Mouse (Mus musculus): Measurements from ENCODE around the gene Ctnnbl1. TPM values are rescaled to one million over a fixed set of nuclear protein-coding genes. Genes with fewer than 3 reads are reported as not detected.

The Ctnnbl1 gene
- total and polyA plus RNA-seq, 2 experiments from 2014 or later = 21.0 to 28.4 TPM

GRCm38 (mm10) chr2:157818576-157819320 lies 81.5 kb downstream of the Ctnnbl1 start:
- peak overlapping the region; percentile 41 for H3K4me2 ChIP-seq (ENCODE audit: low read depth, low read length)
- peaks cover 21% of the 10 kb centered on the region for H3K4me1 ChIP-seq (ENCODE audit: control insufficient read depth, insufficient read depth)
- peak overlapping the region; percentile 37 for H3K27ac ChIP-seq (ENCODE audit: low read depth)
- ATAC-seq (ENCODE audit: insufficient read depth, low read depth) (peak; percentile 77), DNase-seq (ENCODE audit: low spot score) (peak; percentile 41)
- TF ChIP-seq EP300 (IDR thresholded peaks at IDR 0.05; ENCODE audit: low read depth) (no peak), CTCF (IDR thresholded peaks at IDR 0.05; ENCODE audit: low read depth) (no peak)
- WGBS = 30% methylated on average over 15 of the region's 15 CpGs
- no peak overlapping the region for H3K9ac ChIP-seq (replicated peaks; ENCODE audit: low read depth, low read length)
- no peaks in the 10 kb centered on the region for H3K27me3 ChIP-seq (ENCODE audit: control insufficient read depth, insufficient read depth, low read length)
- H3K9me3 ChIP-seq (replicated peaks; ENCODE audit: control insufficient read depth, low read length) = no peaks in the 10 kb centered on the region
- H3K36me3 ChIP-seq (replicated peaks; ENCODE audit: control insufficient read depth, insufficient read depth, low read length) = no peaks in the 10 kb centered on the region
- peak overlapping the region; percentile 14; the same call in 1 of the 2 replicates for H3K4me3 ChIP-seq (ENCODE audit: low read depth, low read length)

DNA sequence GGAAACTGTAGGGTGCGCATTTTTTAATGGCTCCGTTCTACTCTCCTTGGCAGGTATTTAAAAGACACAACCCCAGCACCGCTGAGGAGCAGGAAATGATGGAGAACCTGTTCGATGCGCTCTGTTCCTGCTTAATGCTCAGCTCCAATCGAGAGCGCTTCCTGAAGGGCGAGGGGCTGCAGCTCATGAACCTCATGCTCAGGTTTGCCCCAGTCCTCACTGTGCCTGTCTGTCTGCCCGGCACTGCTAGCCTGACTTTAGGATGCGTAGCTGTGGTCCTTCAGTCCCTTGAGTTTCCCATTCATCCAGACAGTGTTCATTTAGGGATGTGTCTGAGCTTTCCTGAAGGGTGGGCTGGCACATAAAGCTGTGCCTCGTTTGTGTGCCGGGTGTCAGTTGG lies 82.2 kb downstream of the Ctnnbl1 start:
- no peaks in the 10 kb centered on the region for H3K36me3 ChIP-seq (replicated peaks; ENCODE audit: control insufficient read depth, insufficient read depth, low read length)
- peaks cover 27% of the 10 kb centered on the region for H3K4me1 ChIP-seq (ENCODE audit: control insufficient read depth, insufficient read depth)
- WGBS = 94% methylated on average over 12 of the region's 12 CpGs
- ATAC-seq (ENCODE audit: insufficient read depth, low read depth) = no peak
- H3K9ac ChIP-seq (replicated peaks; ENCODE audit: low read depth, low read length) = no peak overlapping the region
- H3K9me3 ChIP-seq (replicated peaks; ENCODE audit: control insufficient read depth, low read length) = no peaks in the 10 kb centered on the region
- no peaks in the 10 kb centered on the region for H3K27me3 ChIP-seq (ENCODE audit: control insufficient read depth, insufficient read depth, low read length)
- no peak overlapping the region for H3K27ac ChIP-seq (ENCODE audit: low read depth)
- TF ChIP-seq EP300 (IDR thresholded peaks at IDR 0.05; ENCODE audit: low read depth) (no peak), CTCF (IDR thresholded peaks at IDR 0.05; ENCODE audit: low read depth) (no peak)
- H3K4me3 ChIP-seq (ENCODE audit: low read depth, low read length) = no peak overlapping the region
- no peak overlapping the region for H3K4me2 ChIP-seq (ENCODE audit: low read depth, low read length)
- no peak for DNase-seq (ENCODE audit: low spot score)

DNA sequence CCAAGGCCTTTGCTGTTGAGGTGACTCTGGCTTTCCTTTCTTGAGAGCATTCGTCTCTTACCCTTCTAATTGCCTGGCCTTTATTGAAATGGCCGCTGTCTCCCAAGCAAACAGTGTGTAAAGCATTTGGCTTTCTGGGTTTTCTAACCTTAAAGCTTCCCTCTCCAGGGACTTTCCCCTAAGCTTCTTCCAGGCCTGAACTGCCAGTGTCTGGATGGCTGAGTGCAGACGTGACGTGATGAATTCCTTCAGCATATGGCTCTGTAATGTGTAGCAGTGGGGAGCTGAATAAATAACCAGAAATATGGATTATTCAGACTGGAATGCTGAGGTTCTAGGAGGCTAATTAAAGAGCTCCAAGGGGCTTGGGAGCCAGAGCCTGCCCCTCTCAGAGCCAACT lies 84.1 kb downstream of the Ctnnbl1 start:
- Histone ChIP-seq H3K27me3 (ENCODE audit: control insufficient read depth, insufficient read depth, low read length) (no peaks in the 10 kb centered on the region), H3K27ac (ENCODE audit: low read depth) (no peak overlapping the region), H3K9ac (replicated peaks; ENCODE audit: low read depth, low read length) (no peak overlapping the region), H3K4me1 (ENCODE audit: control insufficient read depth, insufficient read depth) (peaks cover 24% of the 10 kb centered on the region), H3K36me3 (replicated peaks; ENCODE audit: control insufficient read depth, insufficient read depth, low read length) (no peaks in the 10 kb centered on the region), H3K9me3 (replicated peaks; ENCODE audit: control insufficient read depth, low read length) (no peaks in the 10 kb centered on the region), H3K4me3 (ENCODE audit: low read depth, low read length) (no peak overlapping the region), H3K4me2 (ENCODE audit: low read depth, low read length) (no peak overlapping the region)
- WGBS = 79% methylated on average over 4 of the region's 4 CpGs
- ATAC-seq (ENCODE audit: insufficient read depth, low read depth) = no peak
- DNase-seq (ENCODE audit: low spot score) = no peak
- TF ChIP-seq EP300 (IDR thresholded peaks at IDR 0.05; ENCODE audit: low read depth) (no peak), CTCF (IDR thresholded peaks at IDR 0.05; ENCODE audit: low read depth) (no peak)

GRCm38 (mm10) chr2:157823456-157823855 lies 86.3 kb downstream of the Ctnnbl1 start:
- H3K27me3 ChIP-seq (ENCODE audit: control insufficient read depth, insufficient read depth, low read length) = no peaks in the 10 kb centered on the region
- peaks cover 18% of the 10 kb centered on the region for H3K4me1 ChIP-seq (ENCODE audit: control insufficient read depth, insufficient read depth)
- 39% methylated on average over 3 of the region's 3 CpGs for WGBS
- peak overlapping the region; percentile 6; the same call in 1 of the 2 replicates for H3K4me2 ChIP-seq (ENCODE audit: low read depth, low read length)
- 0 out of 2 replicates have a peak overlapping the region, but pooled peaks have one; percentile 11 for H3K27ac ChIP-seq (ENCODE audit: low read depth)
- H3K4me3 ChIP-seq (ENCODE audit: low read depth, low read length) = no peak overlapping the region
- ATAC-seq (ENCODE audit: insufficient read depth, low read depth) (peak; percentile 40; the same call in 1 of the 2 replicates), DNase-seq (ENCODE audit: low spot score) (peak; percentile 18)
- H3K9me3 ChIP-seq (replicated peaks; ENCODE audit: control insufficient read depth, low read length) = no peaks in the 10 kb centered on the region
- H3K9ac ChIP-seq (replicated peaks; ENCODE audit: low read depth, low read length) = no peak overlapping the region
- H3K36me3 ChIP-seq (replicated peaks; ENCODE audit: control insufficient read depth, insufficient read depth, low read length) = no peaks in the 10 kb centered on the region
- no peak for TF ChIP-seq CTCF (IDR thresholded peaks at IDR 0.05; ENCODE audit: low read depth)
- no peak for TF ChIP-seq EP300 (IDR thresholded peaks at IDR 0.05; ENCODE audit: low read depth)

DNA sequence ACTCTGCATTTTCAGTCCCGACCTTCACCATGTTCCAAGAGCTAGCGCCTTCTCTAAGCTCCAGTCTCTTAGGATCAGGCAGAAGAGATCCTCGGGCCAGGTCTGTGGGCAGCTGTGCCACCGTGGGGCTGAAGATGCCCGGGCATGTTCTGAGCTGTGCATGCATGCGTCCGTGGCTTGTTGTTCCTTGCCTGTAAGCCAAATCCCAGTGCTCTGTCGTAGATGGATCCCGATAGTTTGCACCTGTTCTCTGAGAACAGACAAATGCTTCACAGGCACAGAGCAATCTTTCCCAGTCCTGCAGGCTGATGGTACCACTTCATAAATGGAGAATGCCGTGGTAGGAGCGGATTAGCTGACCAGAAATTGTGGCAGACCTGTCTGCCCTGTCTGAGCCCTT lies 87.0 kb downstream of the Ctnnbl1 start:
- H3K4me2 ChIP-seq (ENCODE audit: low read depth, low read length) = no peak overlapping the region
- no peaks in the 10 kb centered on the region for H3K36me3 ChIP-seq (replicated peaks; ENCODE audit: control insufficient read depth, insufficient read depth, low read length)
- no peak for DNase-seq (ENCODE audit: low spot score)
- no peak overlapping the region for H3K4me3 ChIP-seq (ENCODE audit: low read depth, low read length)
- H3K9ac ChIP-seq (replicated peaks; ENCODE audit: low read depth, low read length) = no peak overlapping the region
- H3K27ac ChIP-seq (ENCODE audit: low read depth) = no peak overlapping the region
- H3K27me3 ChIP-seq (ENCODE audit: control insufficient read depth, insufficient read depth, low read length) = no peaks in the 10 kb centered on the region
- H3K4me1 ChIP-seq (ENCODE audit: control insufficient read depth, insufficient read depth) = peaks cover 10% of the 10 kb centered on the region
- no peaks in the 10 kb centered on the region for H3K9me3 ChIP-seq (replicated peaks; ENCODE audit: control insufficient read depth, low read length)
- WGBS = 77% methylated on average over 11 of the region's 11 CpGs
- no peak for ATAC-seq (ENCODE audit: insufficient read depth, low read depth)
- TF ChIP-seq CTCF (IDR thresholded peaks at IDR 0.05; ENCODE audit: low read depth) (no peak), EP300 (IDR thresholded peaks at IDR 0.05; ENCODE audit: low read depth) (no peak)

Measured in heart, postnatal 0 days (tissue).